Mouse (Mus musculus) cerebellum, adult (tissue): Measurements from ENCODE around the gene Zfp182.

Source experiments
- ATAC-seq: cut with Nextera tagmentation; 2 replicates; pipeline ENCODE4 v1.9.2; 2017; ENCODE audit warnings: mild to moderate bottlenecking, moderate library complexity, mixed read lengths; ENCODE audit not compliant: insufficient number of reproducible peaks, low FRiP score, low TSS enrichment

Zfp182 gene

GRCm38 (mm10) chrX:21061866-21062543 lies at the start of gene Zfp182:
Gene Zfp182 (minus strand): TSS chrX:21062316.
- ATAC-seq: peak; percentile 95

GRCm38 (mm10) chrX:21089867-21090239 lies 27.7 kb upstream of the Zfp182 start:
- ATAC-seq: no peak

GRCm38 (mm10) chrX:21088983-21089866 lies 27.1 kb upstream of the Zfp182 start, which contains the start of gene Zfp300:
Gene Zfp300 (minus strand): TSS chrX:21089527.
- ATAC-seq: peak; percentile 95

GRCm38 (mm10) chrX:21088645-21088982 lies 26.5 kb upstream of the Zfp182 start:
- no peak; the same call in 1 of the 2 replicates for ATAC-seq

GRCm38 (mm10) chrX:21068106-21068505 lies 6.0 kb upstream of the Zfp182 start, which contains the start of gene Spaca5:
Gene Spaca5 (plus strand): TSS chrX:21068406.
- ATAC-seq: no peak

GRCm38 (mm10) chrX:21062544-21062890 lies 401 bp upstream of the Zfp182 start:
- no peak for ATAC-seq

- no peak for ATAC-seq
Observed at GRCm38 (mm10) chrX:21061460-21061859, 656 bp downstream of the Zfp182 start.

GRCm38 (mm10) chrX:20980901-20981300 lies 81.2 kb downstream of the Zfp182 start:
- no peak for ATAC-seq
